Mouse (Mus musculus): Measurements from ENCODE around the gene Rab12. TPM values are rescaled to one million over a fixed set of nuclear protein-coding genes. Genes with fewer than 3 reads are reported as not detected.
A peak's percentile ranks its signal among the peaks of the same experiment; 100 is the strongest.

Gene Rab12
- polyA plus RNA-seq, 1 experiment from 2014 or later: 51.0 TPM

DNA sequence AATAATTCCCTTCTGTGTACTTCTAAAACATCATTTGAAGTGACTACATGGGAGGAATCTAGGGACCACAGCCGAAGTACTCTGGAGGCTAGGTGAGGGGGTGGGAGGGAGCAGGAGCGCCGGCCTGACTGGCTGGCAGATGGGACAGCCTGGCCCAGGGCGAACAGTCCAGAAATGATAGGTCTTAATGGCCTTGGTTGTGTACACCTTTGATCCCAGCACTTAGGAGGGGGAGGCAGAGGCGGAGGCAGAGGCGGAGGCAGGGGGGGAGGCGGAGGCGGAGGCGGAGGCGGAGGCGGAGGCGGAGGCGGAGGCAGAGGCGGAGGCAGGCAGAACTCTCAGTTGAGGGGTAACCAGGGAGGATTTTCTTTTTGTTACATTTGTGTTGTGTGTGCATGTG is 20.9 kb downstream of the Rab12 start:
- no peak overlapping the region for H3K27ac ChIP-seq
- no peaks in the 10 kb centered on the region for H3K27me3 ChIP-seq
- peaks cover 7% of the 10 kb centered on the region for H3K4me1 ChIP-seq (replicated peaks)
- no peak overlapping the region for H3K4me2 ChIP-seq
- H3K9me3 ChIP-seq (replicated peaks): no peaks in the 10 kb centered on the region
- H3K36me3 ChIP-seq: peaks cover 60% of the 10 kb centered on the region
- no peak overlapping the region for H3K9ac ChIP-seq
- H3K4me3 ChIP-seq: no peak overlapping the region
- no peak for ATAC-seq (replicated peaks; ENCODE audit: insufficient number of reproducible peaks, insufficient read depth, low FRiP score, low read depth)
- WGBS: 94% methylated on average over 14 of the region's 14 CpGs

DNA sequence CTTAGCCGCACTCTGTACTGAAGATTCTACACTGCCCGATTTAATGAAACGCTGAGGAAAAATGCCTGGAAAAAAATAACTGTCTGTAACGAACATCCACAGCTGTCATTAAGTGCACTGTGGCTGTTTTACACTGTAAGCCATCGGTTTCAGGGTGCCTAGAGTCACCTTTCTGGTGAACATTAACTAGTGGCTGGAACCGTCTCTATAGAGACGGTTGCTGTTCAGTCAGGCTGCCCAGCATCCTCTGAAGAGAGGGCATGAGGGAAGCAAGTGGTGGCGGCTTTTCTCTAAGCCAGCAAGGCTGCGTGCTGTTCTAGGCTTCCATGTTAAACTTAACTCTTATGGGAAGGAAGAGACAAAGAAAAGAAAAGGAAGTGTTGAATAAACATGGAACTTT is 22.9 kb downstream of the Rab12 start:
- H3K9me3 ChIP-seq (replicated peaks): no peaks in the 10 kb centered on the region

DNA sequence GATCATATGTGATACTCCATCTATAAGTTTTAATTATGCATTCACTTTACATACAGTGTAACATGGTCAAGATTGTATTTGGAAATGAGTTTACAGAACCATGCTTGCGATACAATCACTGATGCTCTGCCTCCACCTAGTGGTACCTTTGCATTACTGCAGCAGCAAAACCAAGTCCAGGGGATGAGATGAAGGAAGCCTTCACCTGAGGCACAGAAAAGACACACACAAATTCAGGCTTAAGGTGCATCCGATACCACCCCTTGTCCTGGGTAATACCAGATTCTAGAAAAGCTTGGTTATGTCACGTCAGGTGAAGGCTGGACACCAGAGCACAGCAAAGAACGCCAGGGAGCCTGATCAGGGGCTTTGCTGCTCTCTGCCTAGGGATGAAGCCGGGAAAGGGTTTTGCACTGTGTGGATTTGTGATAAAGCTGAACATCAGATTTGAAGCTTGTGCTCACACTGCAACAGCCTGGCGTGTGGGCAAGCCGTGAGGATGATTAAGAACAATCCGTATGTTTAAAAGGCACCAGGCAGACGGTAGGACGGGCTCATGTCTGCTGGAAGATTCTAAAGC is 29.4 kb downstream of the Rab12 start:
- Histone ChIP-seq H3K4me3 (no peak overlapping the region), H3K4me1 (replicated peaks) (no peaks in the 10 kb centered on the region), H3K4me2 (no peak overlapping the region), H3K36me3 (peaks cover 12% of the 10 kb centered on the region), H3K9me3 (replicated peaks) (no peaks in the 10 kb centered on the region), H3K9ac (no peak overlapping the region), H3K27ac (no peak overlapping the region), H3K27me3 (peaks cover 2% of the 10 kb centered on the region; the same call in 1 of the 2 replicates)
- 40% methylated on average over 10 of the region's 10 CpGs for WGBS
- ATAC-seq (replicated peaks; ENCODE audit: insufficient number of reproducible peaks, insufficient read depth, low FRiP score, low read depth): no peak

More for the DNA sequence above, 22.9 kb downstream of the Rab12 start:
- H3K4me3 ChIP-seq: no peak overlapping the region
- no peaks in the 10 kb centered on the region for H3K27me3 ChIP-seq
- no peaks in the 10 kb centered on the region for H3K4me1 ChIP-seq (replicated peaks)
- H3K36me3 ChIP-seq: peaks cover 60% of the 10 kb centered on the region
- 94% methylated on average over 9 of the region's 9 CpGs for WGBS
- no peak overlapping the region for H3K4me2 ChIP-seq
- H3K27ac ChIP-seq: no peak overlapping the region
- no peak for ATAC-seq (replicated peaks; ENCODE audit: insufficient number of reproducible peaks, insufficient read depth, low FRiP score, low read depth)
- no peak overlapping the region for H3K9ac ChIP-seq

DNA sequence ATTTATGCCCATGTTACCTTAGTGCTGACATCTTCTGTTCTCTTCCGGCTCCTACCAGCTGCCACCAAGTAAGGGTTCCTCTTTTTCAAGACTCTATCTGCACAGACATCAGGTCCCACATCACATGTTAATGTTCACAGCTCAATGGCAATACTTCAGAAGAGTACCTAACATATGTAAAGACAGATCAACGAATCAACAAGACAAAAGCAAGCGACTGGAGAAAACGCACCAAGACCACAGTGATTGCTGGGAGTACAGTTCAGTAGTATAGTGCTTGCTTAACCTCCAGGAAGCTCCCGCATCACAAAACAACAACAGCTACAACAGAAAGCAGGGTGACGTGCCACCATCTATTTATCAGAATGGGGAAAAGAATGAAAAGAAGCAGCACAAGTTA is 33.0 kb downstream of the Rab12 start:
- Histone ChIP-seq H3K36me3 (no peaks in the 10 kb centered on the region), H3K27me3 (peaks cover 6% of the 10 kb centered on the region; the same call in 1 of the 2 replicates), H3K4me3 (no peak overlapping the region), H3K27ac (no peak overlapping the region), H3K9me3 (replicated peaks) (no peaks in the 10 kb centered on the region), H3K4me1 (replicated peaks) (no peaks in the 10 kb centered on the region), H3K4me2 (no peak overlapping the region), H3K9ac (no peak overlapping the region)
- no peak for ATAC-seq (replicated peaks; ENCODE audit: insufficient number of reproducible peaks, insufficient read depth, low FRiP score, low read depth)
- WGBS: 87% methylated on average over 6 of the region's 6 CpGs

DNA sequence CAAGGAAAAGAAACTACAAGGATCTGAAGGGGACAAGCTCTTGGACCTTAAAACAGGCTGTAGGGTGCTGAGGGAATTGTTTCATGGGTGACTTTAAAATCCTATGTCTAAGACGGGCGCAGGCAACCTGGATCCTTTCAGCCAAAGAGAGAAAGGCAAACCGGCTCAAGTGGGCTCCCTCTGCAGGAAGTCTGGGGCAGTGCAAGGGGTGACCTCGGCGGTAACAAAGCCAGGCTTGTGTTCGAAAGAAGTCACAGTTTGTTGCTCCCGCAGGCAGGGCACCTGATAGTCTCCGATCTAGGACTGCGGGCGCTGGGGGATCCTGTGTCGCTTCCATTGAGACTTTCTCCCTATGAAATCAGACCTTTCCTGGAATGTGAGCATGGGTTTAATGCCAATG is 33.8 kb downstream of the Rab12 start:
- H3K27me3 ChIP-seq: peaks cover 9% of the 10 kb centered on the region
- no peak overlapping the region for H3K27ac ChIP-seq
- no peak overlapping the region for H3K9ac ChIP-seq
- H3K4me2 ChIP-seq: 0 out of 2 replicates have a peak overlapping the region, but pooled peaks have one; percentile 8
- H3K4me3 ChIP-seq: no peak overlapping the region
- WGBS: 9% methylated on average over 11 of the region's 11 CpGs
- H3K9me3 ChIP-seq (replicated peaks): no peaks in the 10 kb centered on the region
- H3K4me1 ChIP-seq (replicated peaks): no peaks in the 10 kb centered on the region
- no peaks in the 10 kb centered on the region for H3K36me3 ChIP-seq
- ATAC-seq (replicated peaks; ENCODE audit: insufficient number of reproducible peaks, insufficient read depth, low FRiP score, low read depth): no peak

DNA sequence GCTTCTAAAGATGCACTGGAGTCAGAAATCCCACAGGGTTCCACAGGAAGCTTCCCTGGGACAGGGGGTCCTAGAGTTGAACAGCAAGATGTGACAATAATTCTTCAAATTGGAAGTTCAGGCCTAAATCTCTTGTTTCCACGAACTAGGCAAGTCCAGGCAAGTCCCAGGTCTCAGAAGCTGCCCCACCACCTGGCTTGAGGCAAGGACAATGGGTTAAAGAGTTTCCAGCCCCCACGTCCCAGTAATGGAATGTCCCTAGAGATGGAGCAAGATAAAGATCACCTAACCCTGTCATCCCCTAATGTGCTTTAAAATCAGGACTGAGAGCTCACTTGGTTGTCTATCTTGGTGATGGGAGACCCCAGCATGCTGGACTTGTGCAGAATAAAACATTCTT is 34.6 kb downstream of the Rab12 start:
- H3K36me3 ChIP-seq: no peaks in the 10 kb centered on the region
- 53% methylated on average over 2 of the region's 2 CpGs for WGBS
- H3K9me3 ChIP-seq (replicated peaks): no peaks in the 10 kb centered on the region
- H3K4me2 ChIP-seq: no peak overlapping the region
- H3K27ac ChIP-seq: no peak overlapping the region
- ATAC-seq (replicated peaks; ENCODE audit: insufficient number of reproducible peaks, insufficient read depth, low FRiP score, low read depth): no peak
- H3K9ac ChIP-seq: no peak overlapping the region
- H3K27me3 ChIP-seq: peaks cover 14% of the 10 kb centered on the region
- H3K4me1 ChIP-seq (replicated peaks): peaks cover 5% of the 10 kb centered on the region; the same call in 1 of the 2 replicates
- no peak overlapping the region for H3K4me3 ChIP-seq

DNA sequence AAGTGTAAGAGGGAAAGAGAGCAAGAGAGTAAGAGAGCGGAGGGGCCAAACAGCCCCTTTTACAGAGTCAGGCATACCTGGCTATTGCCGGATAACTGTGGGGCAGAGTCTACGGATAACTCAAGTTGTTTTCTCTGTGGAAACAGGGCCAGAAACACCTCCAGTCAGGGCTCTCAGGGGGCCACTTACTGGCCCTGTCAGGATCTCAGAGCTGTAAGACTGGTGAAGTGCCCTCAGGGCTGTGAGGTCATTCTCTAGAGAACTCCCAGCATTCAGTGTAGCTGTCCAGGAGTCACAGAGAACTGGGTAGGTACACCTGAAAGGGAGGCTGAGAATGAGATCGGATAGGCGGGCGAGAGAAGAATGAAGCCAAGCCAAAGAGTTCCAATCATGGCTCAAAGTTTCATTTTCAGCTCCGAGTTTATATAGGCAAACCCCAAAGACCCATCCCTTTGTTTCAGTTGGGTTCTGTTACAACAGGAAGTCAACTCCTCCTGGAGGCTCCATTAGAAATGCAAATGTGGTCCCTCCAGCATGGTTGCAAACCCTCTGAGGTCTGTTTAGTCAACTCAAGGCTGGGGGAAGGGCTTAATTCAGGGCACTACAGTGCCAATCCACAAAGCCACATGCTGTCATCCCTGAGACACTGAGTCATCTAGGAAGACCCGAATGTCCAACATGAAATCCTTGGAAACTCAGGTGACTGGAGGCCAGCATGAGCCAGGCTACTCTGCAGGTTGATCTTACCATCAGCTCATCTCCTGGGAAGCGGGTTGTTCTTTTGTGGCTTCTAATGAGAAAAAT is 35.7 kb downstream of the Rab12 start:
- no peak for ATAC-seq (replicated peaks; ENCODE audit: insufficient number of reproducible peaks, insufficient read depth, low FRiP score, low read depth)
- H3K9me3 ChIP-seq (replicated peaks): no peaks in the 10 kb centered on the region
- 79% methylated on average over 9 of the region's 9 CpGs for WGBS
- H3K27me3 ChIP-seq: peaks cover 14% of the 10 kb centered on the region
- no peaks in the 10 kb centered on the region for H3K36me3 ChIP-seq
- peaks cover 9% of the 10 kb centered on the region; the same call in 1 of the 2 replicates for H3K4me1 ChIP-seq (replicated peaks)
- H3K9ac ChIP-seq: no peak overlapping the region
- H3K4me2 ChIP-seq: no peak overlapping the region
- no peak overlapping the region for H3K4me3 ChIP-seq
- no peak overlapping the region for H3K27ac ChIP-seq

DNA sequence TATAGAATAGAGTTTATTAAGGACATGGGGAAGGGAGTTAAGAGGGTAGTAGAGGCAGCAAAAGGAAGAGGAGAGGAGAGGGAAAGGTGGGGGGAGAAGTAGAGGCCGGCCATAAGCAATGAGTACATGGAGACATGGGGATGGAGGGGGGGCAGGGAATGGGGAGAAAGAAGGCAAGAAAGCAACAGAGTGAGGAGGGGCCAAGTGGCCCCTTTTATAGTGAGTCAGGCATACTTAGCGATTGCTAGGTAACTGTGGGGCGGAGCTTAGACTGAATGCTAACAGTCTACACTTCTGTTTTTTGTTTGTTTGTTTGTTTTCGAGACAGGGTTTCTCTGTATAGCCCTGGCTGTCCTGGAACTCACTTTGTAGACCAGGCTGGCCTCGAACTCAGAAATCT is 38.2 kb downstream of the Rab12 start:
- Histone ChIP-seq H3K4me1 (replicated peaks) (peaks cover 9% of the 10 kb centered on the region; the same call in 1 of the 2 replicates), H3K9ac (no peak overlapping the region), H3K4me3 (no peak overlapping the region), H3K36me3 (no peaks in the 10 kb centered on the region), H3K9me3 (replicated peaks) (no peaks in the 10 kb centered on the region), H3K27me3 (peaks cover 14% of the 10 kb centered on the region), H3K4me2 (no peak overlapping the region), H3K27ac (no peak overlapping the region)
- no peak for ATAC-seq (replicated peaks; ENCODE audit: insufficient number of reproducible peaks, insufficient read depth, low FRiP score, low read depth)
- WGBS: 84% methylated on average over 5 of the region's 5 CpGs

DNA sequence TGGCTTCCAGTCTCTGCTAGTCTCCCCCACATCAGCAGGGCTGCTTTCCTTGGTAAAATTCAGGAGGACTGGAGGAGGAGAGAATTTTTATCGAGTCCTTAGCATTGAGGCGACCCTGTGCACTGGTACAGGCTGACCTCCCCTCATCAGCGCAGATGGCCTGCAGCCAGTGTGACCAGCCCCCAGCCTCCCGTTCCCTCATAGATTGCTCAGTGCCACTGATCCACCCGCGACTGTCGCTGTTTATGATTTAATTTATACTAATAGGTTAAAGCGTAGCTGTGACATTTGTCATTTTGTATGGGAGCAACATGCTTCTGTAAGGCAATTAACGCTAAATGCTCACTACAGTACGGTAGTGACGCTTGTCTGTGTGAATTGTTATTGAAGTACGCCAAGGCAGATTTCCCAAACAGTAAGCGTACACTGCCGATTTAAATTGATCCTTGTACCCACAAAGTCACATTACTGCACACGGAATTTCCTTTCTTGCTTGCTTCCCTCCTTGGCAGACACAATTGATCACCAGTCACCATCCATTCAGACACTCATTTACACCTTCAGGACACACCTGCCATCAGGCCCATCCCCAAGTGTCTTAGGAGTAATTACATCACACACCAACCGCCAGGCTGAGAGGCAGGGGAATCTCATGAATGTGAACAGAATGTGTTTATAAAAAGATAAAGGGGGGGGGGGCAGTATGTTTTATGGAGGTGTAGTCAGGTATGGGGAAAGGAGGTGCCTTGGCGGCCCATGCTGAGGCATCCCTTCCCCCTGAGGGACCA is 38.8 kb downstream of the Rab12 start:
- Histone ChIP-seq H3K9me3 (replicated peaks) (no peaks in the 10 kb centered on the region), H3K4me2 (peak overlapping the region; percentile 54), H3K27me3 (peaks cover 15% of the 10 kb centered on the region), H3K4me3 (peak overlapping the region; percentile 15), H3K27ac (no peak overlapping the region), H3K9ac (no peak overlapping the region), H3K4me1 (replicated peaks) (peaks cover 9% of the 10 kb centered on the region; the same call in 1 of the 2 replicates), H3K36me3 (no peaks in the 10 kb centered on the region)
- 41% methylated on average over 17 of the region's 17 CpGs for WGBS
- no peak for ATAC-seq (replicated peaks; ENCODE audit: insufficient number of reproducible peaks, insufficient read depth, low FRiP score, low read depth)

DNA sequence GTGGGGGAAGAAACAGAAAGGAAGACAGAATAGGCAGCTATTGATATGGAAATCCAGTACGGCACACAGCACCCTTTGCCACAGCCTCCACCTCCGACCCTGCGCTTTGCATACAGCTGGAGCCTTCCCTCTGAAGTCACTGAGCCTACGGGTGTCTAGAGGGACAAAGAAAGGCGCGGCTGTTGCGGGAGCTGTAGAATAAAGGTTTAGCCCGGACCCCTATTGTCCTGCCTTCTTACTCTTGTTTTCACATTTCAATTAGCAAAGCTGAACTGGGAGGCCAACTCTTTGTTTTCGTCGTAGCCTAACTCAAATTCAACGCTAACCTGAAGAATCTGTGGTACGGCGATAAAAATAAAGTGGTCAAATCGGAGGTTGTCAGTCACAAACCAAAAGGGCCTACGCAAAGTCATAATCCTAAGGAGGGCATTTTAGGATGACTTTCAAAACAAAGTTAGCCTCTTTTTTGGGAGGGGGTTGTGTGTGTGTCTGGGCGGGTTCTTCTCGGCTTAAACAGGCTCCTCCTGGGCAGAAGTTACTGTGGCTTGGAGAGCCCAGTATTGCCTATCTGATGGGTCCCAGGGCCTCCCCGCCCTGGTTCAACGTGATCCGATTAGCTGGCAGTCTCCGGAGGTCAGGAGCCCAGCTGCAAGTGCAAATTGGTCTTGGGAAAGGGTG is 39.6 kb downstream of the Rab12 start:
- H3K4me1 ChIP-seq (replicated peaks): peaks cover 9% of the 10 kb centered on the region; the same call in 1 of the 2 replicates
- H3K36me3 ChIP-seq: no peaks in the 10 kb centered on the region
- 15% methylated on average over 21 of the region's 21 CpGs for WGBS
- peak overlapping the region; percentile 15 for H3K4me3 ChIP-seq
- no peak overlapping the region for H3K27ac ChIP-seq
- ATAC-seq (replicated peaks; ENCODE audit: insufficient number of reproducible peaks, insufficient read depth, low FRiP score, low read depth): no peak
- peaks cover 14% of the 10 kb centered on the region for H3K27me3 ChIP-seq
- H3K9me3 ChIP-seq (replicated peaks): no peaks in the 10 kb centered on the region
- peak overlapping the region; percentile 54 for H3K4me2 ChIP-seq
- no peak overlapping the region for H3K9ac ChIP-seq

DNA sequence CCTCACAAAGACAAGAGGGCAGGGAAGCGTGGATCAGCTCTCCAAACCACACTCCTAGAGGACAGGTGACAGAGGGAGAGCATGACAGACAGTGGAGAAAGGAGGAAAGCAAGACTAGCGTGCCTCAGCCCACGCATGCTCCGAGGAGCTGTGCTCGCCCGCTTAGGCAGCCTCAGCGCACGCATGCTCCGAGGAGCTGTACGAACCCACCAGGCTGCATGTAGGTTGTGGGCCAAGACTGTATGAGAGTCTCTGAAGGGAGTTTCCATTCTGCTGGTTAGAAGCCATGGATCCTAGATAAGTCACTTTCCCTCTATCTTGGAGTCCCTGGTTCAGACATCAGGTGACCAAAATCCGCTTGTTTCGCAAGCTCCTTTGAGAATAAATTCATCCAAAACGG is 40.2 kb downstream of the Rab12 start:
- 27% methylated on average over 13 of the region's 13 CpGs for WGBS
- H3K4me1 ChIP-seq (replicated peaks): peaks cover 9% of the 10 kb centered on the region; the same call in 1 of the 2 replicates
- H3K27ac ChIP-seq: no peak overlapping the region
- no peaks in the 10 kb centered on the region for H3K36me3 ChIP-seq
- peak; percentile 47; the same call in 1 of the 2 replicates for ATAC-seq (replicated peaks; ENCODE audit: insufficient number of reproducible peaks, insufficient read depth, low FRiP score, low read depth)
- peaks cover 11% of the 10 kb centered on the region for H3K27me3 ChIP-seq
- H3K4me2 ChIP-seq: peak overlapping the region; percentile 54
- H3K9ac ChIP-seq: no peak overlapping the region
- no peaks in the 10 kb centered on the region for H3K9me3 ChIP-seq (replicated peaks)
- peak overlapping the region; percentile 15 for H3K4me3 ChIP-seq

All from heart, embryonic 15.5 days (tissue).